Mouse (Mus musculus): ENCODE results near the gene Arhgap25.

GRCm38 (mm10) chr6:87523085-87523484 is 10.0 kb downstream of the Arhgap25 start:
- TF ChIP-seq CTCF (IDR thresholded peaks at IDR 0.05; ENCODE audit: low read depth) (no peak), EP300 (IDR thresholded peaks at IDR 0.05; ENCODE audit: low read depth) (no peak)
